Mouse (Mus musculus): Measurements from ENCODE around the gene Maco1. TPM values are rescaled to one million over a fixed set of nuclear protein-coding genes. Genes with fewer than 3 reads are reported as not detected.

Maco1 gene
- polyA plus RNA-seq, 1 experiment from 2014 or later: 34.4 TPM

DNA sequence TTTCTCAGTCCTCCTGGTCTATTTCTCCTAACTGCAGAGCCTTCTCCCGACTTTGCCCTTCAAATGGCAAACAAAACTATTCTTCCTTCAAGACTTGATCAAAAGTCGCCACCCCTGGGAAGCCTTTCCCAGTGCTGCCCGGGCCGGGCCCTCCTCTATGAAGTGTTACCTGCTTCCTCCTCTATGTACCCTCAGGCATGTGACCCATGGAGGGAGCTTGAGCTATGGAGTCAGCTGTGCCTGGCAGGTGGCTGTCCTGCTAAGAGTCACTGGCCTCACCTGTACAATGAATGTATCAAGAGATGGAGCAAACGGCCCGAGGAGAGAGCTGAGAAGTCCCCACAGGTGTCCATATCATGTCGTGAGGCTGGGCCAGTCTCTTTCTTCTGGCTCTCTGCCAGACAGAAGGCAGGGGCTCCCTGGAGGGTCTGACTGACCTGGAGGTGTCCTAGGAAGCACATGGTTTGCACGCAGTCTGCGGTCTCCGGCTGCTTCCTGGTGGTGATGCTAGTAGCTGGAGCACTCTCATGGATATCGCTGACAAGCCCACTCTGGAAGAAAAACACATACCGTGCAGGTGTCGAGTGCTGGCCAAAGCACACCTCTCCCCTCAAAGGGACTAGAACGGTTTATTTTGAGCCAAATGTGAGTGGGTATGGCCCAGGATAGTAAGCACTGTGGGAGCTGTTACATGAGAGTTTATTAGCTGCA is 77.8 kb downstream of the Maco1 start:
- peaks cover 8% of the 10 kb centered on the region; the same call in 1 of the 2 replicates for H3K4me1 ChIP-seq (ENCODE audit: insufficient read depth)
- no peak overlapping the region for H3K9ac ChIP-seq
- no peaks in the 10 kb centered on the region for H3K36me3 ChIP-seq (ENCODE audit: insufficient read depth)
- no peak overlapping the region for H3K4me3 ChIP-seq (ENCODE audit: low read depth, low read length)
- no peaks in the 10 kb centered on the region for H3K9me3 ChIP-seq (ENCODE audit: low read depth, low read length)
- peak; percentile 39; the same call in 1 of the 2 replicates for ATAC-seq (ENCODE audit: insufficient read depth)
- 0 out of 2 replicates have a peak overlapping the region, but pooled peaks have one; percentile 24 for H3K27ac ChIP-seq (ENCODE audit: low read depth)
- no peaks in the 10 kb centered on the region for H3K27me3 ChIP-seq (ENCODE audit: insufficient read depth, low read length)
- WGBS: 31% methylated on average over 14 of the region's 14 CpGs
- H3K4me2 ChIP-seq: no peak overlapping the region
- TF ChIP-seq CTCF (IDR thresholded peaks at IDR 0.05; ENCODE audit: low read depth): no peak
- no peak for DNase-seq

DNA sequence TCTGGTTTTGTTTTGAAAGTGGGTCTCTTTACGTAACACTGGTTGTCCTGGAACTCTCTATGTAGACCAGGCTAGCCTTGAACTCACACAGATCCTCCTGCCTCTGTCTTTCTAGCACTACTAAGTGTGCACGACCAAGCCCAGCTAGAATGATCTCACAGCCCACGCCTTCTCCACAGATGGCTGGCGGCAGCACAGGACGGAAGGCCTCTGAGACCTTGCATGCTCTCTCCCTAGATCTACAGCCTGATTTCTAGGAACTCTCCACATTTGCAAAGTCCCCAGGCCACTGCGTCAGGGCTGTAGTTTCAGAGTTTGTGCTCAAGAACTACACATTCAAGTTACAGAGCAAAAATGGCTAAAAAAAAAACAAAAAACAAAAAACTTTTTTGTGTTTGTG is 79.0 kb downstream of the Maco1 start:
- Histone ChIP-seq H3K9me3 (ENCODE audit: low read depth, low read length) (no peaks in the 10 kb centered on the region), H3K4me3 (ENCODE audit: low read depth, low read length) (no peak overlapping the region), H3K4me1 (ENCODE audit: insufficient read depth) (peaks cover 8% of the 10 kb centered on the region; the same call in 1 of the 2 replicates), H3K9ac (no peak overlapping the region), H3K27me3 (ENCODE audit: insufficient read depth, low read length) (no peaks in the 10 kb centered on the region), H3K4me2 (no peak overlapping the region), H3K36me3 (ENCODE audit: insufficient read depth) (no peaks in the 10 kb centered on the region), H3K27ac (ENCODE audit: low read depth) (no peak overlapping the region)
- DNase-seq: no peak
- WGBS: 77% methylated on average over 6 of the region's 6 CpGs
- ATAC-seq (ENCODE audit: insufficient read depth): no peak
- no peak for TF ChIP-seq CTCF (IDR thresholded peaks at IDR 0.05; ENCODE audit: low read depth)

DNA sequence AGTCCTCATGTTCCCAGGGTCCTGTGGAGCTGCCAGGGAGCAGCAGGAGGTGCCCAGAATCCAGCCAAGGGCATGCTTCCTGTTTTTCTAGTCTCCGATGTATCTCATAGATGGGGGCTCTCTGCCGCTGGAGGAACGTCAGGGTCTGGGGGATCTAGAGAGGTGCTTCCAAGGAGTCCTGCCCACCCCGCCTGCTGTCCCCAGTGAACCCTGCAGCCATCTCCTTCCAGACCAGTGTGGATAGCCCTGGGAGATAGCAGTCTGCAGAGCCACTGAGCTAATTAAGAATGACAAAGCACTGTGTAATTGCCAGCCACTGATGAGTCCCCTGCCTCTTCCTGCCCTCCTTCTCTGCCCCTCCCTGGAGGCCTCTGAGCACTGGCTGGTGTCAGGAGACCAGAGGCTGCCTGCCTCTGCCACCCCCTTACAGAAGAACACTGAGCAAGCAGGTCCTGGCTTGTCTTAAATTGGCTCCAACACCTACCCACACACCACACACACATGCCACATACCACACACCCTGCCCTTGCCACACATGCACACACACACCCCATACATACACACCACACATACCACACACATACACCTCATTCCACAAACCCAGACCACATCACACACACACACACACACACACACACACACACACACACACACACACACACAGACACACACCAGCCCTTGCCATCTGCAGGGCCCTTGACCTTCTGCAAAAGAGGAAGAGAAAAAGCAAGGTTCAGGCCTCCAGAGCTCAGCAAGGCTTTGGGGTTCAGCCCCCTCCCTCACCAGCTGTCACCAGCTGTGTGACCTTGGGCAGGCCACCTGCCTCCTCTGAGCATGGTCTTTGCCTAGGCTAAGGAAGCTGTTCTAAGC is 80.1 kb downstream of the Maco1 start:
- ATAC-seq (ENCODE audit: insufficient read depth) (no peak), DNase-seq (no peak)
- Histone ChIP-seq H3K9me3 (ENCODE audit: low read depth, low read length) (no peaks in the 10 kb centered on the region), H3K4me2 (no peak overlapping the region), H3K27ac (ENCODE audit: low read depth) (no peak overlapping the region), H3K36me3 (ENCODE audit: insufficient read depth) (no peaks in the 10 kb centered on the region), H3K9ac (no peak overlapping the region), H3K27me3 (ENCODE audit: insufficient read depth, low read length) (no peaks in the 10 kb centered on the region), H3K4me3 (ENCODE audit: low read depth, low read length) (no peak overlapping the region), H3K4me1 (ENCODE audit: insufficient read depth) (peaks cover 8% of the 10 kb centered on the region; the same call in 1 of the 2 replicates)
- TF ChIP-seq CTCF (IDR thresholded peaks at IDR 0.05; ENCODE audit: low read depth): no peak
- WGBS: 43% methylated on average over 4 of the region's 4 CpGs

DNA sequence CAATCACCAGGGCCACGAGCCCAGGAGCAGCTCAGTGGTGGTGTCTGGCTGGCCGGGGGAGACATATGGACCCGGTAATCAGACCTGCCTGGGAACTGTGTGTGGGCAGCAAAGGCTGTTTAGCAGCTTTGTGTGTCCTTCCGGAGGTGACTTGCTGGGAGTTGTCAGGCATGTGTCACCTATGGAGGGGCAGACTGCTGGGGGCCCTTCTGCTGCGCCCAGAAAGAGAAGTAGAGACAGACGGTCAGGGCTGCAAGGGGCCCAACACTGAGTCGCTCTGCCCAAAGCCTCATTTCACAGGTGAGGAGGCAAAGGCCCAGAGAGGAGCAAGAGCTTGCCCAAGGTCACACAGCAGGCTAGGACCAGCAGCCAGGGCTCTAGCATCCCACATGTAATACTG is 83.3 kb downstream of the Maco1 start:
- no peaks in the 10 kb centered on the region for H3K27me3 ChIP-seq (ENCODE audit: insufficient read depth, low read length)
- no peaks in the 10 kb centered on the region for H3K9me3 ChIP-seq (ENCODE audit: low read depth, low read length)
- no peaks in the 10 kb centered on the region for H3K36me3 ChIP-seq (ENCODE audit: insufficient read depth)
- H3K4me1 ChIP-seq (ENCODE audit: insufficient read depth): peaks cover 15% of the 10 kb centered on the region
- no peak for ATAC-seq (ENCODE audit: insufficient read depth)
- no peak overlapping the region for H3K4me2 ChIP-seq
- TF ChIP-seq CTCF (IDR thresholded peaks at IDR 0.05; ENCODE audit: low read depth): no peak
- H3K9ac ChIP-seq: no peak overlapping the region
- H3K4me3 ChIP-seq (ENCODE audit: low read depth, low read length): no peak overlapping the region
- WGBS: 63% methylated on average over 7 of the region's 7 CpGs
- H3K27ac ChIP-seq (ENCODE audit: low read depth): no peak overlapping the region
- DNase-seq: no peak

- Histone ChIP-seq H3K36me3 (ENCODE audit: insufficient read depth) (no peaks in the 10 kb centered on the region), H3K4me1 (ENCODE audit: insufficient read depth) (peaks cover 22% of the 10 kb centered on the region), H3K4me3 (ENCODE audit: low read depth, low read length) (no peak overlapping the region), H3K27ac (ENCODE audit: low read depth) (no peak overlapping the region), H3K4me2 (no peak overlapping the region), H3K27me3 (ENCODE audit: insufficient read depth, low read length) (no peaks in the 10 kb centered on the region), H3K9me3 (ENCODE audit: low read depth, low read length) (no peaks in the 10 kb centered on the region), H3K9ac (no peak overlapping the region)
- WGBS: 56% methylated on average over 7 of the region's 7 CpGs
- ATAC-seq (ENCODE audit: insufficient read depth) (no peak), DNase-seq (no peak)
- no peak for TF ChIP-seq CTCF (IDR thresholded peaks at IDR 0.05; ENCODE audit: low read depth)
Measured at GRCm38 (mm10) chr4:134769081-134769811, 83.9 kb downstream of the Maco1 start.

DNA sequence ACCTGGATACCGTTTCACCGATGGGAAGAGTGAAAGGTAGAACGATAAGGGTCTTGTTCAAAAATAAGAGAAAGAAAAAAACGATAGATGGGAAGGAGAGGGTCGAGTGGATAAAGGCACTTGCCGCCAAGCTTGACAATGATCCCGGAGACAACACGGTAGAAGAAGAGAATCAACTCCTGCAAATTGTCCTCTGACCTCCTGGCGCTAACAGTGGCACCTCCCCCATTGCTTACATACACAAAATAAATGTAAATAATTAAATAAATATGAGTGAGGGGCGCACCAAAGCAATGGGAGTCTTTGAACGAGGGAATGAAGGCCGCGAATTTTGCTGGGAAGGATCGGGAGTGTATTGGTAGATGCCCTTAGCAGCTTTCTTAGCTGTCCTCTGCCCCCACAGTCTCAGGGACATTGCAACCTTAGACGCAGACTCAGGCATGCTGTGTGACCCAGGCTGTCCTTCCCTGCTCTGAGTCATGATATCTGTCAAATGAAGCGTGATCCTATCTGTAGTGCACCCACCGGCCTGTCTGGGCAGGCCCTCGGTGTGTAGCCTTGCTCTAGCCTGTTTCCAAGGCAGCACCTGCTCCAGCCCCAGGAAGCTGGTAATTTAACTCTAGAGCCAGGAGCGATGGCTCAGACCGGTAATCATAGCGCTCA is 84.8 kb downstream of the Maco1 start:
- no peak for TF ChIP-seq CTCF (IDR thresholded peaks at IDR 0.05; ENCODE audit: low read depth)
- Histone ChIP-seq H3K9me3 (ENCODE audit: low read depth, low read length) (no peaks in the 10 kb centered on the region), H3K4me1 (ENCODE audit: insufficient read depth) (peaks cover 26% of the 10 kb centered on the region), H3K9ac (peak overlapping the region; percentile 77), H3K4me2 (peak overlapping the region; percentile 95), H3K27me3 (ENCODE audit: insufficient read depth, low read length) (no peaks in the 10 kb centered on the region), H3K36me3 (ENCODE audit: insufficient read depth) (no peaks in the 10 kb centered on the region), H3K27ac (ENCODE audit: low read depth) (no peak overlapping the region), H3K4me3 (ENCODE audit: low read depth, low read length) (peak overlapping the region; percentile 74)
- 10% methylated on average over 21 of the region's 21 CpGs for WGBS
- DNase-seq (no peak), ATAC-seq (ENCODE audit: insufficient read depth) (no peak; the same call in 1 of the 2 replicates)

Measured in lung, embryonic 14.5 days (tissue).